Mouse (Mus musculus) bone marrow, adult 2 months (tissue): Measurements from ENCODE around the gene Olfr1411.

Experiments
- CTCF ChIP-seq: fragments of 200-500 bp; IDR thresholded peaks from 2 replicates; pipeline ENCODE4 v1.5.1; 2011; ENCODE audit warnings: low read length, control low read depth; ENCODE audit not compliant: control insufficient read depth, insufficient read depth
- POLR2A ChIP-seq: fragments of 200-500 bp; IDR thresholded peaks from 2 replicates; pipeline ENCODE4 v1.6.1; 2011; ENCODE audit warnings: low read depth, mild to moderate bottlenecking, control low read depth, low read length, borderline replicate concordance; ENCODE audit not compliant: control insufficient read depth

DNA sequence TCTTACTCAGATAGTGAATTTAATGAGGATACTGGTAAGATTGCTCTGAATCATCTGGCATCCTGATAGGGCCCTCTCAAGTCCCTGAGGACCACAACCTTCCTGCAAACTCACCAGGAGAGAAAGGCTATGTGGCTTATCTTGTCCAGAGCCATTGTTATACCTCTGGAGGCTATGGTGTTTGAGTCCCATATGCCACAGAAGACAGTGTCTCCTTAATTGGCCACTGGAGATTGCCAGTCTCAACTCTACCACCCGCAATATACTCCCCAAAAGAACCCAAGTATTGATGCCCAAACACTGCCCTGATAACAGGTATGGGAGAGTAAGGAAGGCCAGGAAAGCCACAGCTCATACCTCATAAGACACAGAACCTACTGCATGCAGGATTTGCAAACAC lies 11.3 kb downstream of the Olfr1411 start, which contains the start of gene Olfr1410:
- TF ChIP-seq CTCF (no peak), POLR2A (no peak)
